25 mouse cellular contexts compared by ENCODE assay signal in the genomic region with DNA sequence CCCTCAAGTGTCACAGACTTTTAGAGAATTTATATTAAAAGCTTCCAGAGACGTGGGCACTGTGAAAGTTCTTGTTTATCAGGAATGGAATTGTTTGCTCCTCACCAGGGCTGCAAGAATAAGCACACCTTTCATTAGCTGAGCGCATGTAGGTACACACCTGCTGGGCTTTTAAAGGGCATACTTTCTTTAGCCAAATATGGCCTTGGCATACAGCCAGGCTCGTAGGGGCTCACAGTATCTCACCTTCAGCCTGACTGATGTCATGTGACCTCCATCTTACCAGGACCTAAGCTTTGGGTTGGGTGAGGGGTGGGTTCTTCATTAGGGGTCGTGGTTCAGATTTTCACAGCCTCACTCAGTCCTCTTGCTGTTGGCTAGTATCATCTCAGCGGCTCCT. TPM values are rescaled to one million over a fixed set of nuclear protein-coding genes. Genes with fewer than 3 reads are reported as not detected.
DNase-seq lines count a peak whose midpoint lies in the region; ATAC-seq lines count a peak whose summit lies in the region.
"Had no signal": no experiment of that assay in that cellular context is flagged by ENCODE, and none has a peak within 500 bp of the region (broad histone marks: within the 10 kb centered on the region; RNA-seq: fewer than 3 reads in every experiment).

No protein-coding gene starts in this region.

- H3K9me3 ChIP-seq in forebrain, embryonic 16.5 days (ENCODE audit: control insufficient read depth, low read length), result no peaks in the 10 kb centered on the region
- H3K9me3 ChIP-seq: embryonic facial prominence, embryonic 13.5 days; forebrain, embryonic 10.5 days; heart, embryonic 10.5 days; heart, embryonic 15.5 days; limb, embryonic 12.5 days; liver, embryonic 15.5 days; midbrain, embryonic 10.5 days; midbrain, embryonic 15.5 days had no signal

- 71% methylated on average over 5 of the region's 5 CpGs for WGBS in forebrain, embryonic 16.5 days

- no peak for ATAC-seq in forebrain, embryonic 16.5 days
- ATAC-seq: CD4-positive, CD25-positive, alpha-beta regulatory T cell, adult 4 months; forebrain, postnatal 0 days; midbrain, embryonic 15.5 days had no signal

- DNase-seq in ES-CJ7 (ENCODE audit: low read depth, low spot score), result peak; percentile 19
- DNase-seq in cerebellum, adult 11 months, result peak; percentile 9
- DNase-seq in cerebellum, adult 9-10 months, result peak; percentile 28
- peak; percentile 14 to 49 for DNase-seq in cerebellum, postnatal 36 days
- no peak for DNase-seq in gastrocnemius, postnatal 25 days
- no peak for DNase-seq in retina, embryonic 14.5 days (ENCODE audit: low spot score)
- DNase-seq: embryo, embryonic 11 days; forebrain, postnatal 0 days; kidney, adult 18-20 months; kidney, postnatal 36 days; layer of hippocampus, postnatal 36 days; lung, embryonic 14.5 days; lung, postnatal 14 days; right cerebral cortex, postnatal 4 days had no signal

- no peaks in the 10 kb centered on the region for H3K36me3 ChIP-seq in forebrain, embryonic 16.5 days (ENCODE audit: control insufficient read depth, insufficient read depth)
- H3K36me3 ChIP-seq: embryonic facial prominence, embryonic 13.5 days; forebrain, embryonic 10.5 days; heart, embryonic 10.5 days; heart, embryonic 15.5 days; limb, embryonic 12.5 days; liver, embryonic 15.5 days; midbrain, embryonic 10.5 days; midbrain, embryonic 15.5 days; neural tube, embryonic 15.5 days had no signal

- H3K4me1 ChIP-seq in forebrain, embryonic 16.5 days (replicated peaks; ENCODE audit: control insufficient read depth, insufficient read depth, low read length), result no peaks in the 10 kb centered on the region
- H3K4me1 ChIP-seq: embryonic facial prominence, embryonic 13.5 days; forebrain, embryonic 10.5 days; heart, embryonic 10.5 days; heart, embryonic 15.5 days; limb, embryonic 12.5 days; liver, embryonic 15.5 days; midbrain, embryonic 10.5 days; midbrain, embryonic 15.5 days; neural tube, embryonic 15.5 days had no signal

- no peak overlapping the region for H3K4me3 ChIP-seq in forebrain, embryonic 16.5 days (replicated peaks; ENCODE audit: low read length)
- H3K4me3 ChIP-seq: embryonic facial prominence, embryonic 13.5 days; forebrain, embryonic 10.5 days; heart, embryonic 10.5 days; heart, embryonic 15.5 days; limb, embryonic 12.5 days; liver, embryonic 15.5 days; midbrain, embryonic 10.5 days; midbrain, embryonic 15.5 days; neural tube, embryonic 15.5 days had no signal

- H3K27ac ChIP-seq in forebrain, embryonic 16.5 days (ENCODE audit: low read length), result no peak overlapping the region
- H3K27ac ChIP-seq: embryonic facial prominence, embryonic 13.5 days; forebrain, embryonic 10.5 days; heart, embryonic 10.5 days; heart, embryonic 15.5 days; limb, embryonic 12.5 days; liver, embryonic 15.5 days; midbrain, embryonic 10.5 days; midbrain, embryonic 15.5 days; neural tube, embryonic 15.5 days had no signal

- H3K4me2 ChIP-seq in forebrain, embryonic 16.5 days (ENCODE audit: low read length), result no peak overlapping the region
- H3K4me2 ChIP-seq: embryonic facial prominence, embryonic 13.5 days; heart, embryonic 15.5 days; limb, embryonic 12.5 days; liver, embryonic 15.5 days; lung, embryonic 14.5 days; midbrain, embryonic 15.5 days; neural tube, embryonic 15.5 days had no signal

- H3K9ac ChIP-seq in forebrain, embryonic 16.5 days (replicated peaks; ENCODE audit: low read depth, low read length), result no peak overlapping the region
- H3K9ac ChIP-seq: embryonic facial prominence, embryonic 13.5 days; forebrain, postnatal 0 days; heart, embryonic 15.5 days; limb, embryonic 12.5 days; liver, embryonic 15.5 days; lung, embryonic 14.5 days; midbrain, embryonic 15.5 days; neural tube, embryonic 15.5 days had no signal

- no peaks in the 10 kb centered on the region for H3K27me3 ChIP-seq in forebrain, embryonic 16.5 days (replicated peaks; ENCODE audit: control insufficient read depth, insufficient read depth, low read length)
- H3K27me3 ChIP-seq: embryonic facial prominence, embryonic 13.5 days; heart, embryonic 15.5 days; limb, embryonic 12.5 days; liver, embryonic 15.5 days; midbrain, embryonic 15.5 days; neural tube, embryonic 15.5 days had no signal

RNA-seq across cellular contexts. Expression of a gene that starts 56.7 kb away (rescaled TPM):
- total RNA-seq in gastrocnemius, postnatal 25 days (2021), result 1 to 10 TPM; 2.9 to 4.7 TPM
- polyA plus RNA-seq in forebrain, embryonic 16.5 days (2015; fragmentation: Nextera tagmentation; extraction: Ambion mirVana), result 13.0 and 14.7 TPM in 2 replicates

Comparison
In these comparisons a context has a peak if more than half of its experiments do, and no peak if none do; other contexts are left out.
1. DNase-seq: peak in ES-CJ7 (single experiment), cerebellum, adult 11 months (single experiment), cerebellum, adult 9-10 months (single experiment) and cerebellum, postnatal 36 days (2 of 2); none in gastrocnemius, postnatal 25 days (single experiment) and retina, embryonic 14.5 days (single experiment).